9 mouse cellular contexts compared by ENCODE assay signal in genomic region chr9:50900026-50900920, GRCm38 (mm10). TPM values are rescaled to one million over a fixed set of nuclear protein-coding genes. Genes with fewer than 3 reads are reported as not detected.
A peak's percentile ranks its signal among the peaks of the same experiment; 100 is the strongest.
DNase-seq lines count a peak whose midpoint lies in the region; ATAC-seq and TF ChIP-seq lines count a peak whose summit lies in the region.
"Had no signal": no experiment of that assay in that cellular context is flagged by ENCODE, and none has a peak within 500 bp of the region (broad histone marks: within the 10 kb centered on the region; RNA-seq: fewer than 3 reads in every experiment).

No protein-coding gene starts in this region.

- POLR2A ChIA-PET in Patski (lab: Charles Lee), result interaction anchor here (0.6 to 1.3 kb wide), 3 partner anchors 9 to 237 kb away, joined by 3 read pairs; no protein-coding TSS in a partner anchor

- DNase-seq in gastrocnemius, adult 2 months, result no peak
- DNase-seq in gastrocnemius, postnatal 36 days, result no peak
- peak; percentile 68 for DNase-seq in 3134 (ENCODE audit: extremely low read depth, insufficient read length, low spot score)
- DNase-seq in Patski (ENCODE audit: low read depth, low spot score), result peak; percentile 93
- DNase-seq in cerebellum, postnatal 10 days, result no peak
- no peak for DNase-seq in ovary, postnatal 36 days (ENCODE audit: low spot score)

- no peak for TF ChIP-seq CTCF in gastrocnemius, adult 2 months (IDR thresholded peaks at IDR 0.05)
- no peak for TF ChIP-seq CTCF in Patski (IDR thresholded peaks at IDR 0.05)

- WGBS in heart, embryonic 14.5 days, result 37% methylated on average over 7 of the region's 7 CpGs

- no peaks in the 10 kb centered on the region for H3K9me3 ChIP-seq in heart, embryonic 14.5 days (ENCODE audit: control insufficient read depth, low read length)

- H3K4me3 ChIP-seq in gastrocnemius, adult 2 months, result no peak overlapping the region
- H3K4me3 ChIP-seq in heart, embryonic 14.5 days (ENCODE audit: control insufficient read depth in 1 of 2, insufficient read depth in 1 of 2, low read depth in 1 of 2, low read length in 2 of 2), result no peak overlapping the region

- H3K36me3 ChIP-seq in heart, embryonic 14.5 days (ENCODE audit: control insufficient read depth, insufficient read depth, low read length), result peaks cover 36% of the 10 kb centered on the region

- peak; percentile 98 for ATAC-seq in Patski
- ATAC-seq in heart, embryonic 14.5 days (ENCODE audit: insufficient number of reproducible peaks, insufficient read depth, low FRiP score, low read depth), result peak; percentile 18; the same call in 1 of the 2 replicates
- ATAC-seq in megakaryocyte progenitor cell, adult 5-6 weeks (replicated peaks; ENCODE audit: poor library complexity), result no peak
- ATAC-seq: activated CD4-positive, CD25-positive, alpha-beta regulatory T cell, adult 4 months had no signal

- peak overlapping the region; percentile 61 for H3K27ac ChIP-seq in gastrocnemius, adult 2 months
- peak overlapping the region; percentile 20 to 29 for H3K27ac ChIP-seq in heart, embryonic 14.5 days (replicated peaks in 1 of 2; ENCODE audit: control insufficient read depth in 1 of 2, insufficient read depth in 1 of 2, low read depth in 2 of 2, low read length in 2 of 2)

- CTCF ChIA-PET in Patski (lab: Charles Lee), result interaction anchor here (0.7 to 3.2 kb wide), 5 partner anchors 12 to 103 kb away, joined by 3 to 11 read pairs (median 8); no protein-coding TSS in a partner anchor

- no peak overlapping the region for H3K9ac ChIP-seq in heart, embryonic 14.5 days (ENCODE audit: low read length)

- H3K27me3 ChIP-seq in Patski, result no peaks in the 10 kb centered on the region
- H3K27me3 ChIP-seq in heart, embryonic 14.5 days (ENCODE audit: control insufficient read depth, insufficient read depth, low read length), result no peaks in the 10 kb centered on the region

- peak overlapping the region; percentile 6; the same call in 1 of the 2 replicates for H3K4me2 ChIP-seq in heart, embryonic 14.5 days (ENCODE audit: low read length)

- in situ Hi-C loops in Patski (cut with MboI; ENCODE audit: low pct_unique_long_range_greater_than_20kb), result no loop called here

- H3K4me1 ChIP-seq in heart, embryonic 14.5 days (ENCODE audit: control insufficient read depth in 2 of 2, insufficient read depth in 2 of 2, low read length in 2 of 2), result peaks cover 9 to 17% of the 10 kb centered on the region in 2 experiments

- intact Hi-C loops in gastrocnemius, adult 2 months (cut with DNase I), result no loop called here
- intact Hi-C loops in gastrocnemius, postnatal 36 days (cut with DNase I), result no loop called here

RNA-seq across cellular contexts. Expression of gene Ppp2r1b, which starts 55.2 kb away (rescaled TPM):
- 1 to 10 TPM; 5.9 to 7.6 TPM for total RNA-seq in gastrocnemius, adult 2 months (2021)
- total RNA-seq in gastrocnemius, postnatal 36 days (2021), result 1 to 10 TPM; 4.9 to 5.9 TPM
- 34.9 TPM for polyA plus RNA-seq in Patski (2021)
- 38.8 and 39.4 TPM in 2 replicates for polyA plus RNA-seq in heart, embryonic 14.5 days (2014; fragmentation: Nextera tagmentation; extraction: Ambion mirVana)
- 39.5 and 40.0 TPM in 2 replicates for total RNA-seq in megakaryocyte progenitor cell, adult 5-6 weeks (2015)
- total RNA-seq in megakaryocyte progenitor cell, adult 5-6 weeks (2017), result 47.9 and 55.2 TPM in 2 replicates

Comparison
In these comparisons a context has a peak if more than half of its experiments do, and no peak if none do; other contexts are left out.
1. DNase-seq: peak in 3134 (single experiment) and Patski (single experiment); none in gastrocnemius, adult 2 months (single experiment), gastrocnemius, postnatal 36 days (0 of 2), cerebellum, postnatal 10 days (0 of 2) and ovary, postnatal 36 days (single experiment).
2. RNA of gene Ppp2r1b, which starts 55.2 kb away (total RNA-seq): 39.5 to 55.2 TPM in megakaryocyte progenitor cell, adult 5-6 weeks; 5.9 to 7.6 TPM in gastrocnemius, adult 2 months and 4.9 to 5.9 TPM in gastrocnemius, postnatal 36 days; every median in the first group is over 4 times any median in the second.